Mouse (Mus musculus): Measurements from ENCODE around the gene Aox2.

Aox2 gene

DNA sequence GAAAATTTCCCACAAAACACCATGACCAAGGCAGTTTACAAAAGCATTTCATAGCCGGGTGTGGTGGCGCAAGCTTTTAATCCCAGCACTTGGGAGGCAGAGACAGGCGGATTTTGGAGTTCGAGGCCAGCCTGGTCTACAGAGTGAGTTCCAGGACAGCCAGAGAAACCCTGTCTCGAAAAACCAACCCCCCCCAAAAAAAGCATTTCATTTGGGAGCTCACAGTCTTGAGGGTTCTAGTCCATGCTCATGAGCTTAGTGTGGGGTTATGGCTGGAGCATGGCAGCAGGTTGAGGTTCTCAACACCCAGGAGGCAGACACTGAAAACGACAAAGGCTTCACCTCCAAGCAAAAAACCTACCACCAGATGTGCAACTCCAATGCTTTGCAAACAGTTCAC is 130.0 kb downstream of the Aox2 start:
- DNase-seq = no peak

DNA sequence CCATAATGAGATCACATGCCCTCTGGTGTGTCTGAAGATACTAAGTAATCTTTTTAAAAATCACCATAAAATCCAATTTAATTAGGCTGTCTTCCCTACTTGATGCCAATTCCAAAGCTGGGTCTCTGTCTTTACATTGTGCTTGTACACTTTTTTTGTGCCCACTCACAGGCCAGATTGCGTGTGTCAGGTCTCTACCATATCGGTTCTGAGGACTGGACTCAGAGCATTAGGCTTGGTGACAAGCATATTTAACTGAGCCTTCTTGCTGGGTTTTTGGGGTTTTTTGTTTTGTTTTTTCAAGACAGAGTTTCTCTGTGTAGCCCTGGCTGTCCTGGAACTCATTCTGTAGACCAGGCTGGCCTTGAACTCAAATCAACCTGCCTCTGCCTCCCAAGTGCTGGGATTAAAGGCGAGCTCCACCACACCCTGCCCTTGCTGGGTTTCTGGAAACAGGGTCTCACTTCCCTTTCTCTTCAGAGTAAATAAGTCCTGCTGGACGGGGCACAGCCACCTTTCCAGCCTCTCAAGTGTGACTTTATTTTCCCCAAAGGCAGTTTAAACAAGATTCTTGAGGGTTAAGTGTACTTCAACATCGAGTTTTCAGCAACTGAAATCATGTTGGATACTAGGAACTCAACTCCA is 131.5 kb downstream of the Aox2 start:
- DNase-seq = no peak

DNA sequence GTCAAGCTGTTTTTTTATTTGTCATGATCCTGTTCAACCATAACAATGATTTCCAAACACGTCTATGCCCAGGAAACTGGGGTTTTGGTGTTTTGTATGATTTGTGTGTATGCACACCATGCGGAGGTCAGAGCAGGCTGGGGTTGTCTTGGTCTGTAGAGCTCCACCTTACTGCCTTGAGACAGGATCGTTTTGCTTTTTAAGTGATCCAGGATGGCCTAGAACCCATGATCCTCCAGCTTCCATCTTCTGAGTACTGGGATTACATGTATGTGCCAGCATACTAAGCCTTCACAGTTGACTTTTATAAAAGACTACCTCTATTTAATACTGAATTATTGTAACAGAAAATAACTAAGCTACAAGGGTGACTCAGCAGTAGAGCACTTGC is 132.1 kb downstream of the Aox2 start:
- no peak for DNase-seq

GRCm38 (mm10) chr1:58410776-58411175 is 132.7 kb downstream of the Aox2 start:
- no peak for DNase-seq

- DNase-seq = no peak
These were observed 137.3 kb downstream of the Aox2 start for GRCm38 (mm10) chr1:58415442-58415841.

GRCm38 (mm10) chr1:58416048-58416447 is 137.9 kb downstream of the Aox2 start:
- DNase-seq = no peak

DNA sequence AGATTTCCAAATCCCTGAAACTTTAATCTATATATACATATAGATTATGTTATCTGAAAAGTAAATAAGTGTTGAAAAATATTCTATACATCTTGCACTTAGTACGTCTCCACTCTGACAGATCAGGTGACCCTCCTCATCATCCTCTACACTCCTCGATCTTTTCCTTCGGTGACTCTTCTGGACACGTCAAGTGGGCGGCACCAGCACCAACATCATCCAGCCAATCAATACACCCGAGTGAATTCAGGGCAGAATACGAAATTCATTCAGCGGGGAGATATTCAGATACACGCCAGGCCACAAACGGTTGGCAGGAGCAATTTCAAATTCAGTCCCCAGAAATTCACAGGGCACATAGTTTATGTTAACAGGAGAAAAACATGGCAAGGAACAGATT is 141.9 kb downstream of the Aox2 start:
- DNase-seq = no peak

DNA sequence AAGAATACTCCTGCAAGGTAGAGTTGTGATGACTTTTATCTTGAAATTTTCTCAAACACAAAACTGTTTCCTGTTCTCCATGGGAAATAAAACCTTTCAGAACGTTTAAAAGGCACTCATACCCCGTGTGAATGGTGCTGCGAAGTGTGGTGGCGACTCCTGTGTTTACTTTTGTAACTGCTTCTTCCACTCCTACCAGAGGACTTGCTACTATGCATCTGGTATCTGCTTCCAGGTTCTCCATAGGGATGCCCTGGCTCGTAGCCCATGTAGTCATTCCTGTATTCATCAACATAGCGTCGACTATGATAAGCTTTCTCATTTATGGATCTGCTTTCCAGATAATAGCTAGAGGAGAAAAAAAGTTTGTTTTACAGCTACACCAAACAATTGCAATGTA is 142.8 kb downstream of the Aox2 start:
- no peak for DNase-seq

GRCm38 (mm10) chr1:58422879-58423278 is 144.8 kb downstream of the Aox2 start:
- DNase-seq = peak; percentile 32

GRCm38 (mm10) chr1:58423371-58424248 is 145.5 kb downstream of the Aox2 start, which contains the start of gene Clk1:
Gene Clk1, minus strand, starts transcription at chr1:58424066.
- peak; percentile 98 for DNase-seq

GRCm38 (mm10) chr1:58424551-58424950 is 146.4 kb downstream of the Aox2 start:
- DNase-seq = no peak
